Mouse (Mus musculus) liver, postnatal 0 days (tissue): ENCODE measurements around the gene Spsb4.

Source experiments
- CTCF ChIP-seq: sonication (generic); IDR thresholded peaks from 2 replicates; pipeline ENCODE4 v1.5.1; 2016; ENCODE audit warnings: antibody characterized with exemption, low read depth
- EP300 ChIP-seq: IDR thresholded peaks from 2 replicates; pipeline ENCODE4 v1.6.1; 2016; ENCODE audit warnings: antibody characterized with exemption, low read depth, mild to moderate bottlenecking

DNA sequence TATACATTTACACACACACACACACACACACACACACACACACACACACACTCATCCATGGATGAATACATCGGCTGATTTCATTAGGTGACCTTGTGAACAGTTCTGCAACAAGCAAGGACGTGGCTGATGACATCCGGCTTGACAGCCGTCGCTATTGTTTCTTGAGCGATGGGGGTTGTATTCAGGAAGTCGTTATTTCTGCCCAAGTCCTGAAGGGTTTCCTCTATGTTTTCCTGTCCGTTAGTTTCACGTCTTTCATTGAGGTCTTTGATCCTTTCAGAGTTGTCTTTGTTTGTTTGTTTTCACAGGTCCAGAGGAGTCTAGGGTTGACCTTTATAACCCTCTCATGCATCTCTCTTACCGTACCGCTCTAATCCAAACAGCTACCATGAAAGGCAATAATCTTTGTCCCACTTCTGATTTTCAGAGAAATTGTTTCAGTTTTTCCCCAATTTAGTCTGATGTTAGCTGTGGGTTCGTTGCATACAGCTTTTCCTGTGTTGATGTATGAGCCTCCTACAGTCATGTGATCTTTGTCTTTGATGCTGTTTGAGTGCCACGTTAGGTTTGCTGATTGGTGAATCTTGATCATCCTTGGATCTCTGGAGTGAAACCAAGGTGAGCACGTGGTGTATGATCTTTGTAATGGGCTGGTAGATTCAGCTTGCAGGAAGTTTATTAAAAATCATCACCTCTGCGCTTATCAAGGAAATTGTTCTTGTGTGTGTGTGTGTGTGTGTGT, 82.9 kb downstream of the Spsb4 start:
- no peak for TF ChIP-seq EP300
- no peak for TF ChIP-seq CTCF
